9 mouse cellular contexts compared by ENCODE assay signal in the genomic region with DNA sequence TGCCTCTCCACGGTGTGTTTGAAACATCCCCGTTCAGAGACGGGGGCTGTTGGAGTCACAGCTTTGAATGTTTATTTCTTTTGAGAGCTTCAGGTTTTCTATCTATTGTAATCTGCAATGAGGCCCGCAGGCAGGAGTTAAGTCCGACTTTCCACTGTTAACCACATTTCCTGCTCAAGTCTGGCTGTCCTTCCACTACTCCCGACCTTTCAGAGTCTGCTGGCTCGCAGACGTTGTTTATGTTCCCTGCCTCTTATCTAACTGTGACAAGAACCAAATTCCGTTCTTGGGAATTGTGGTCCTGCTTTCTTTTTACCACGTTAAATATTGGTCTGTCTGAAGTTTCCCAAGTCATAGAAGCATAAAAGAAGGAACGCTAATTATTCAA. TPM values are rescaled to one million over a fixed set of nuclear protein-coding genes. Genes with fewer than 3 reads are reported as not detected.
DNase-seq lines count a peak whose midpoint lies in the region; ATAC-seq lines count a peak whose summit lies in the region.
"Had no signal": no experiment of that assay in that cellular context is flagged by ENCODE, and none has a peak within 500 bp of the region (broad histone marks: within the 10 kb centered on the region; RNA-seq: fewer than 3 reads in every experiment).

No protein-coding gene starts in this region.

- WGBS in lung, embryonic 16.5 days = 4% methylated on average over 11 of the region's 11 CpGs

- peaks cover 35% of the 10 kb centered on the region for H3K4me1 ChIP-seq in lung, embryonic 16.5 days (replicated peaks; ENCODE audit: control insufficient read depth, insufficient read depth, low read length)

- no peaks in the 10 kb centered on the region for H3K27me3 ChIP-seq in lung, embryonic 16.5 days (ENCODE audit: control insufficient read depth, insufficient read depth, low read depth, low read length)

- peak overlapping the region; percentile 33 for H3K4me3 ChIP-seq in lung, embryonic 16.5 days (ENCODE audit: low read length)

- peak overlapping the region; percentile 49 for H3K4me2 ChIP-seq in lung, embryonic 16.5 days (ENCODE audit: low read depth, low read length)

- ATAC-seq in erythroblast, adult 5-6 weeks (replicated peaks; ENCODE audit: low FRiP score, poor library complexity, severe bottlenecking) = peak; percentile 46
- peak; percentile 75 for ATAC-seq in lung, embryonic 16.5 days (ENCODE audit: low read depth)
- no peak for ATAC-seq in activated CD4-positive, CD25-positive, alpha-beta regulatory T cell, adult 4 months

- peak; percentile 49 for DNase-seq in adrenal gland, postnatal 10 days
- DNase-seq in adrenal gland, postnatal 14 days = no peak
- DNase-seq in kidney, adult 9 months = peak; percentile 48
- DNase-seq in thymus, adult 18-20 months = no peak
- no peak for DNase-seq in right cerebral cortex, postnatal 36 days (ENCODE audit: low spot score in 2 of 2)
- DNase-seq: gastrocnemius, postnatal 10 days had no signal

- peak overlapping the region; percentile 98 for H3K27ac ChIP-seq in lung, embryonic 16.5 days (ENCODE audit: low read length)

- H3K9me3 ChIP-seq in lung, embryonic 16.5 days (ENCODE audit: control insufficient read depth, low read length) = no peaks in the 10 kb centered on the region

- no peaks in the 10 kb centered on the region for H3K36me3 ChIP-seq in lung, embryonic 16.5 days (ENCODE audit: control insufficient read depth, insufficient read depth, low read length)

- peak overlapping the region; percentile 59 for H3K9ac ChIP-seq in lung, embryonic 16.5 days (ENCODE audit: low read length)

RNA-seq across cellular contexts. Expression of gene Art4, which starts 0.3 kb away (rescaled TPM):
- total RNA-seq in adrenal gland, postnatal 10 days (2021) = 1 to 10 TPM; 5.9 to 7.5 TPM
- total RNA-seq in adrenal gland, postnatal 14 days (2021) = 6.0 and 7.4 TPM in 2 replicates
- 197 and 198 TPM in 2 replicates for total RNA-seq in erythroblast, adult 5-6 weeks (2015; ENCODE audit: low replicate concordance)
- 348 and 388 TPM in 2 replicates for total RNA-seq in erythroblast, adult 5-6 weeks (2017; ENCODE audit: low replicate concordance)
- polyA plus RNA-seq in lung, embryonic 16.5 days (2015; fragmentation: Nextera tagmentation; extraction: Ambion mirVana) = 7.1 and 7.8 TPM in 2 replicates
- polyA plus RNA-seq in activated CD4-positive, CD25-positive, alpha-beta regulatory T cell, adult 4 months (2017; shearing (Covaris generic)) = 1 to 10 TPM; 1.5 to 1.6 TPM

RNA-seq across cellular contexts. Expression of gene Mgp, which starts 17.8 kb away (rescaled TPM):
- total RNA-seq in adrenal gland, postnatal 10 days (2021) = 100 to 1,000 TPM; 187 to 232 TPM
- 177 and 231 TPM in 2 replicates for total RNA-seq in adrenal gland, postnatal 14 days (2021)
- 1.9 TPM in 1 of 2 replicates, not detected in the other for total RNA-seq in erythroblast, adult 5-6 weeks (2015; ENCODE audit: low replicate concordance)
- total RNA-seq in erythroblast, adult 5-6 weeks (2017; ENCODE audit: low replicate concordance) = 1.9 TPM in 1 of 2 replicates, not detected in the other
- 1,118 and 1,160 TPM in 2 replicates for polyA plus RNA-seq in lung, embryonic 16.5 days (2015; fragmentation: Nextera tagmentation; extraction: Ambion mirVana)
- polyA plus RNA-seq in activated CD4-positive, CD25-positive, alpha-beta regulatory T cell, adult 4 months (2017; shearing (Covaris generic)) = not detected

RNA-seq across cellular contexts. Expression of gene Smco3, which starts 22.6 kb away (rescaled TPM):
- under 1 TPM; 0.27 to 0.51 TPM for total RNA-seq in adrenal gland, postnatal 10 days (2021)
- total RNA-seq in adrenal gland, postnatal 14 days (2021) = 0.22 and 0.38 TPM in 2 replicates
- total RNA-seq in erythroblast, adult 5-6 weeks (2015; ENCODE audit: low replicate concordance) = 1.9 TPM in 1 of 2 replicates, not detected in the other
- 2.1 TPM in 1 of 2 replicates, not detected in the other for total RNA-seq in erythroblast, adult 5-6 weeks (2017; ENCODE audit: low replicate concordance)
- polyA plus RNA-seq in lung, embryonic 16.5 days (2015; fragmentation: Nextera tagmentation; extraction: Ambion mirVana) = 3.3 and 3.5 TPM in 2 replicates
- not detected for polyA plus RNA-seq in activated CD4-positive, CD25-positive, alpha-beta regulatory T cell, adult 4 months (2017; shearing (Covaris generic))

RNA-seq across cellular contexts. Expression of gene Wbp11, which starts 29.8 kb away (rescaled TPM):
- total RNA-seq in adrenal gland, postnatal 10 days (2021) = 10 to 100 TPM; 82.5 to 86.5 TPM
- 73.4 and 79.6 TPM in 2 replicates for total RNA-seq in adrenal gland, postnatal 14 days (2021)
- 34.2 and 38.2 TPM in 2 replicates for total RNA-seq in erythroblast, adult 5-6 weeks (2015; ENCODE audit: low replicate concordance)
- 25.8 and 55.0 TPM in 2 replicates for total RNA-seq in erythroblast, adult 5-6 weeks (2017; ENCODE audit: low replicate concordance)
- polyA plus RNA-seq in lung, embryonic 16.5 days (2015; fragmentation: Nextera tagmentation; extraction: Ambion mirVana) = 91.1 and 107 TPM in 2 replicates
- 10 to 100 TPM; 57.8 to 58.8 TPM for polyA plus RNA-seq in activated CD4-positive, CD25-positive, alpha-beta regulatory T cell, adult 4 months (2017; shearing (Covaris generic))

RNA-seq across cellular contexts. Expression of gene BC049715, which starts 30.4 kb away (rescaled TPM):
- under 1 TPM; 0.73 to 0.75 TPM for total RNA-seq in adrenal gland, postnatal 10 days (2021)
- total RNA-seq in adrenal gland, postnatal 14 days (2021) = 0.38 and 1.1 TPM in 2 replicates
- 0.38 TPM in 1 of 2 replicates, not detected in the other for total RNA-seq in erythroblast, adult 5-6 weeks (2015; ENCODE audit: low replicate concordance)
- total RNA-seq in erythroblast, adult 5-6 weeks (2017; ENCODE audit: low replicate concordance) = 0.34 and 5.3 TPM in 2 replicates
- polyA plus RNA-seq in lung, embryonic 16.5 days (2015; fragmentation: Nextera tagmentation; extraction: Ambion mirVana) = 0.87 and 1.7 TPM in 2 replicates
- polyA plus RNA-seq in activated CD4-positive, CD25-positive, alpha-beta regulatory T cell, adult 4 months (2017; shearing (Covaris generic)) = under 1 TPM; 0.48 to 0.60 TPM

Comparison
In these comparisons a context has a peak if more than half of its experiments do, and no peak if none do; other contexts are left out.
1. DNase-seq: peak in adrenal gland, postnatal 10 days (single experiment) and kidney, adult 9 months (single experiment); none in adrenal gland, postnatal 14 days (single experiment), thymus, adult 18-20 months (0 of 2) and right cerebral cortex, postnatal 36 days (0 of 2).
2. RNA of gene Art4, which starts 0.3 kb away (total RNA-seq): 197 to 388 TPM in erythroblast, adult 5-6 weeks; 5.9 to 7.5 TPM in adrenal gland, postnatal 10 days and 6.0 to 7.4 TPM in adrenal gland, postnatal 14 days; every median in the first group is over 10 times any median in the second.
3. RNA of gene Mgp, which starts 17.8 kb away (total RNA-seq): 187 to 232 TPM in adrenal gland, postnatal 10 days and 177 to 231 TPM in adrenal gland, postnatal 14 days; 1.9 TPM in erythroblast, adult 5-6 weeks; every median in the first group is over 10 times any median in the second.